Mouse (Mus musculus) thymus, postnatal 14 days (tissue): Measurements from ENCODE around the gene Gas2l1.

Source experiments
- DNase-seq: peaks from one replicate; pipeline ENCODE4 v3.0.0; 2021

Gas2l1 gene

DNA sequence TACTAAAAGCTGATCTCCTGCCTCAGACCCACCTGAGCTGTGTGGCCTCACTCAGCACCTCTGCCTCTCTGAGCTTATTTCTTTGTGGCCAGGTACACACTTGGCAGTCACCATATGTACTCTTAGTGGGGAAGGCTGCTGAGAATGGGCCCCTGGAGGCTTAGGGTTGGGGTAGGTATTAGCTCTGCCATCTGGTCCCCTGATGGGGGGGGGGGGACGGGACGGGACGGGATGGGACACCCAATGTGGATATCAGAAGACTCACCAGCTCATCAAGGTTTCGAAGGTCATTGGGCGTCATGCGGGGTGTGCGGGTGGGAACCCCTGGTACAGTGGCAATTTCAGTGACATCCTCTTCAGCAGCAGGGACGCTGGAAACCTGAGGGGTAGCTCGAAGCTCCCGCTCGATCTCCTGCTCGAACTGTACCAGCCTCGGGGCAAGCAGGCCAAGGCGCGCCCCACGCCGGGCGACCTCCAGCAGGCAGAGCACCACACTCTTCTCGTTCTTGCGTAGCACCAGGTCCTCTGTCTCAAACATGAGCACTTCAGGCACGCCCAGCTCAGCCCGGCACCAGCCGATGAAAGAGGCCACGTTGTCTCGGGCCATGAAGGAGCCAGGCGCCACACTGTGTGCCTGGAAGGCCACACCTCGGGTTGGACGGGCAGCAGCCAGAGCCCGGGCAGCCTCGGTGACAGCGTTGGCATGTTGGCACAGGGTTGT, 1.4 kb downstream of the Gas2l1 start:
- no peak for DNase-seq

DNA sequence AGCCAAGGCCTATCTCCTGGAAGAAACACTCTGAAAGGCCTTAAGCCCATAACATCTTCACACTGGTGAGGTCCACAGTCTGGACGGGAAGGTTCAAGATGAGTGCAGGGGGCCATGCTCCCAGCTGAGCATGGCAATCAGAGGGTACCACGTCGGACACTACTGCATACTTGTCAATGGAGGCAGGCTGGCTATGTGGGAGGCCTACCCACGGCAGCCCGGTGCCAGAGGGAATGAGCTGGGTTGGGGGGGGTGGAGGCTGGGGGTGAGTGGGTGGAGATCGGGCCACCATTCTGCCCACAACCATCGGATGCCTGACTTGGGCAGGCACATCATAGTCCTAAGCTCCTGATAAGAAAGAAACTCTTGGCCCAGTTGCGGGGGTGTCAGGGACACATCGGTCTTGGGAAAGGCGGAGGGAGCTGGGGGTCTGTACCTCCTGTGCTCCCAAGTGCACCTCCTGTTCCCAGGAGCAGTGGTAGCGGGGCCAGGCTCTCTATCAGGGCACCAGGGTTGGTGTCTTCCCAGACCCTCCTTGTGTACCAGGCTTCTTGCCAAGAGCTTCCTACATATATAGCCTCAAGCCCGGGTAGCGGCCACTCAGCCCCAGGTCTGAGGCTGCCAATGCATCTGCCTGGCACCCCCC, 2.1 kb downstream of the Gas2l1 start:
- DNase-seq = no peak

DNA sequence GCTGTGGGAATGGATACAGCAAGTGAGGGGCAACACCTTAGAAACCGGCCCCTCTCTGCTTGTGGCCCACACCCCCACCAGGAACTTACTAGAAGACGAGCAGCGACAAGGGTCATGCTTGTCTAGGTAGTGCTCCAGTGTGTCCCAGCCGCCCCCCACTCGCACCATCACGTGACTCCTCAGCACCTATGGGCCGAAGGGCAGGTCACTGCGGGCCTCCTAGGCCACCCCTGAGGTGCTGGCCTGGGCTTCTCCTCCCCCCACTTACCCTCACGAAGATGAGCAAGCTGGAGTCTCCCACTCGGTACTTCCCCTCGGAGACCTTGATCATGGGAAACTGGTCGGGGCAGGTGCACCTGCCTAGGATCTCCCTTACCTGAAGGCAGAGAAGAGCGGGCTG, 2.8 kb downstream of the Gas2l1 start:
- no peak for DNase-seq

DNA sequence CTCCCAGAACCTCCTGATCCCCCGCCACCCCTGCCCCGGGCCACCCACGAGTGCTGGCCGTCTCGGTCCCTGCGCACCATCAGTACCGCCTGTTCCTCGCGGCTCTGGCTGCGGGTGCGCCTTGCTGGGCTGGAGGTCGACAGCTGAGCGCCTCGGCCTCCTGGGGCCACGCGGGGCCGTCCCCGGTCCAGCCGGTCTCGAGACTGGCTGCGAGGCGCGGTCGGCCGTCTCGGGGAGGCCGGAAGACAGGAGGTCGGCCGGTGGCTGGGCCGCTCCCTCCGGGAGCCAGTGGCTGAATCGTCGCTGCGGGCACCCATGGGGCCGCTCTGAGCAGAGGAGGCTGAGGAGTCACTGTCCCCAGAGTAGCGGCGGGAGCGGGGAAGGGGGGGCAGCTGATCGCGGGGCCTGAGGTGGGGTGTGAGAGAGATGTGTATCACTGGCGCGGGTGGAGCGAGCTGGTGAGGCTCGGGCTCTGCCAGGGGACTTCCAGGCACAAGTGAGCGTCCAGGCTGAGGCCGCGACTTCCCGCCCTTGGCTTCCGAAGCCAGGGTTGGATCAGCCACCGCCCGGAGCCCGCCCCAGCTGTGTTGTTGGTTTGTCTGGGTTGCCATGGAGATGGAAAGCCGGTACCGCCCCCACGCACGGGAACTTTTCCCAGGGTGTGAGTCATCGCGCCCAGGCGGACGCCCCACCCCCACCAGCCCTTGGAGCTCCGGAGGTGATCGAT, 3.6 kb downstream of the Gas2l1 start:
- peak; percentile 53 for DNase-seq

DNA sequence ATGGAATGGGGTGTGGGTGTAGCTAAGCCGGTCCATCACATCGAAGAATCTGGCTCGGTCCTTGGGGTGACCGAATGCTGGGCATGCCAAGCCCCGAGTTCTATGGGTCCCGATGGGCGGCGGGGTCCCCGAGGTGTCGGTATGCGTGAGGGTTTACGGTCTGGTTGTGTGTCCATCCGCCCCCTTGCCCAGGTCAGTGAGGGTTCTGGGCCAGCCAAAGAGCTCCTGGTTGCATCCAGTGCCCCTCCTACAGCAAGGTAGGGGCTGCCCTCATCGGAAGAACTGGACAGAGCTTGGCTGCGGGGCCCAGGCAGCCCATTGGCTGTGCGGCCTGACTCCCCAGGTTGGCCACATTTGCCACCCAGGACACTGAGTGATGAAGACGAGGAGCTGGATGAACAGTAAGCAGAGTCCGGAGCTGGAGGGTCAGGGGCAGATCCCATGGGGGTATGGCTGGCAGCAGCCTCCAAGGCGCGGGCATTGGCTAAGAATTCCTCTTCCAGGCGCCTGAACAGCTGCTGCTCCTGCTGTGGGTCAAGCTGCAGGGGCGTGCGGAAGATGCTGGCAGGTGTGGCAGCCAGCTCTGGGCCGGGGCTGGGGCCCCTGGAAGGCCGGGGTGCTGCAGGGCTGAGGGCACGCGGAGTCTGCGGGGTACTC, 4.2 kb downstream of the Gas2l1 start:
- DNase-seq = no peak

DNA sequence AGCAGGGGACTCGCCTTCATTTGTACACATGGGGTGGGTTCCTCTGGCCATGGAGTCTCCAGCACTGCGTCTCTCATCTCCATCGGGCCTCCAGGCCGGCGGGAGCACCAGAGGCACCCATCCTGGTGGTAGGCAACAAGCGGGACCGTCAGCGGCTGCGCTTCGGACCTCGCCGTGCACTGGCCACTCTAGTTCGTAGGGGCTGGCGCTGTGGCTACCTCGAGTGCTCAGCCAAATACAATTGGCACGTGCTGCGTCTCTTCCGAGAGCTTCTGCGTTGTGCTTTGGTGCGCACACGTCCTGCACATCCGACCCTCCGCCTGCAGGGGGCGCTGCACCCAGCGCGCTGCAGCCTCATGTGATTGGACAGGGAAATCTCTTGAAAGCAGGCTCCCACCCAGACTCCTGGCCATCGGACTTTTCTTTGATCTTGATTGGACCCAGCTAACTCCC, 5.4 kb downstream of the Gas2l1 start:
- DNase-seq = peak; percentile 29

DNA sequence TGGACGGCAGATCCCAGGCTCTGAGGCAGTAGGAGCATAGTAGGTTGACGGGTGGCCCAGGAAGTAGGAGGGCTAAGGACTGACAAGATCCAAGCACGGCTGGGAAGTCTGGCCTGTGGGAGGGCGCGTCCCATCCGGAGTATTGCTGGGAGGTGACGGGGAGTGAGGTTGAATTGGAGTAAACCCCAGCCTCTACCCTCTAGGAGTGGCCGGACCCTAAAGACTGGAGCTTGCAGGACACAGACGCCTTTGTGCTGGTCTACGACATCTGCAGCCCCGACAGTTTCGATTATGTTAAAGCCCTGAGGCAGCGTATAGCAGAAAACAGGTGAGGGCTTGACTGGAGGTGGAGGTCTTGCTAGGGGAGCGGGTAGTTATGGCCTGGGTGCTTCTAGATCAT, 5.9 kb downstream of the Gas2l1 start:
- DNase-seq = no peak

DNA sequence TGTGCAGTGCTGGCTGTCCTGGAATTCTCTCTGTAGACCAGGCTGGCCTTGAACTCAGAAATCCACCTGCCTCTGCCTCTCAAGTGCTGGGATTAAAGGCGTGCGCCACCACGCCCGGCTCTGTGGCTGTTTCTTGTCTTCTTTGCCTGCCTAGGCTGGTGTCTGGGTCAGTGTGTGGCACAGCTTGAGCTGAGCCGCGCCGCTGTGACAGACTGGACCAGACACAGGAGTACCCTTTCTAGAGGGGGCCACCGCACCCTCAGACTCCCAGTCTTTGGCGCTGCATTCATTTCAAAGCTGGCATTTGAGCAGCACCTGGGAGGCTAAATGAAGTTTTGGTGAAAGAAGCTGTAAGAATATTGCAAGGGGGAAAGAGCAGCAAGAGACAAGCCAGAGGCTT, 6.3 kb downstream of the Gas2l1 start:
- no peak for DNase-seq

DNA sequence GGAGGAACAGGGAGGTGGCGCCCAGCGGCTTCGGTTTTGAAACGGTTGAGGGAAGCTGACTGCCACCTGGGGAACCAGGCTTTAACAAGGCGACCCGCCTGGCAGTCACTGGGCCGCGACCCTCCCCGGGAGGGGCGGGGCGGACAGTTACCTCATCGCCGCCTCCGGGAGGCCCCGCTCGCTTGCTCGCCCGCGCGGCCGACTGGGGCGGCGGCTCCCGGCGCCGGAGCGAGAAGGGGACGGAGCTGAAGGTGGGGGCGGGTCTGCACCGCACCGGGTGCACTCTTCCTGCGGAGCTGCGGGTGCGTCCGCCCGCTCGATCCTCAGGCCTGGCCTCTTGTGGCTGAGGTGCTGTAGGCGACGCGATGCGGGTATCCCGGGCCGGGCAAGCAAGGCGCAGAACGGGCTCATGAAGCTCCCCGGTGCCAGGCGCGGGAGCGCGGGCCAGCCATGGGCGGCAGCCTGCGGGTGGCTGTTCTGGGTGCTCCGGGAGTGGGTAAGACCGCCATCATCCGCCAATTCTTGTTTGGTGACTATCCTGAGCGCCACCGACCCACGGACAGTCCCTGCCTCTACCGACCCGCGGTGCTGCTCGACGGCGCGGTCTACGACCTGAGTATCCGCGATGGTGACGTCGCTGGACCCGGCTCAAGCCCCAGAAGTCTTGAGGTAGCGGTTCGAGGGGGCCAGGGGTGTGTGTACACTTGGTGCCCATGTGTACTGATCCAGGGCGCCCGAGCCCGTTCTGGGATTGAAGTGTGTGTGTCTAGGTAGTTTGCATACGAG, 7.1 kb downstream of the Gas2l1 start, which contains the start of gene Rasl10a:
Rasl10a (plus strand) TSS at position 273 of the 786 bp plus-strand sequence.
- DNase-seq = peak; percentile 69

DNA sequence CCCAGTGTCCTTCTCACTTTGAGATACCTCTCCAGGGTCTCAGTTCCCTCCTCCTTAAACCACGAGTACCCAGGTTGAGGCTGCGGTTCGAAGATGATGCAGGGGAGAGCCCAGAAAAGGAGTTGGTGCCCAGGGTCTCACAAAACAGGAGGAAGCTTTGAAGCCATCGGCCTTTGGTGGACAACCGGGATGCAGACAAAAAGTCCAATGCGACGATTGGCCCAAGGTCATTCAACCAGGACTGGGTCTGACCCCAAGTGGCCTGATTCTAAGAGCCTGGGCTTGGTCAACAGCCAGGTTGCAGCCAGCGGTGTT, 7.6 kb downstream of the Gas2l1 start:
- DNase-seq = no peak

DNA sequence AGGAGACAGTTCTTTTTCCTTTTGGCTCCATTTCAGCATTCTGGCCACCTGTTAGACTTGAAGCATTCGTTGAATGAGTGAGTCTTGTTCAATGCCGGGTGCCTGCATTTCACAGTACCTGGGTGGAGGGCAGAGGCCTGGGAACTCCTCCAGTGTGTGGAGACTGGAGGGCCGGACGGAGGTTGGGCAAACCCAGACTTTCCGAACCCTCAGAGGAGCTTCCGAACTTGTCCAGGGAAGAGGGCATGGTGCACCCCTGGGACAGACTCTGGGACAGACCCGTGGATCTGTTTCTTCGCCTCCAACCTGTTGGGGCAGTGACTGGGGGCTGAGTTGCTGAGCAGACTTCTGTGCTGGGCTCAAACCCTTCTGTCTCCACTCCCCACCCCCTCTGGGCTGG, 8.1 kb downstream of the Gas2l1 start:
- DNase-seq = no peak

DNA sequence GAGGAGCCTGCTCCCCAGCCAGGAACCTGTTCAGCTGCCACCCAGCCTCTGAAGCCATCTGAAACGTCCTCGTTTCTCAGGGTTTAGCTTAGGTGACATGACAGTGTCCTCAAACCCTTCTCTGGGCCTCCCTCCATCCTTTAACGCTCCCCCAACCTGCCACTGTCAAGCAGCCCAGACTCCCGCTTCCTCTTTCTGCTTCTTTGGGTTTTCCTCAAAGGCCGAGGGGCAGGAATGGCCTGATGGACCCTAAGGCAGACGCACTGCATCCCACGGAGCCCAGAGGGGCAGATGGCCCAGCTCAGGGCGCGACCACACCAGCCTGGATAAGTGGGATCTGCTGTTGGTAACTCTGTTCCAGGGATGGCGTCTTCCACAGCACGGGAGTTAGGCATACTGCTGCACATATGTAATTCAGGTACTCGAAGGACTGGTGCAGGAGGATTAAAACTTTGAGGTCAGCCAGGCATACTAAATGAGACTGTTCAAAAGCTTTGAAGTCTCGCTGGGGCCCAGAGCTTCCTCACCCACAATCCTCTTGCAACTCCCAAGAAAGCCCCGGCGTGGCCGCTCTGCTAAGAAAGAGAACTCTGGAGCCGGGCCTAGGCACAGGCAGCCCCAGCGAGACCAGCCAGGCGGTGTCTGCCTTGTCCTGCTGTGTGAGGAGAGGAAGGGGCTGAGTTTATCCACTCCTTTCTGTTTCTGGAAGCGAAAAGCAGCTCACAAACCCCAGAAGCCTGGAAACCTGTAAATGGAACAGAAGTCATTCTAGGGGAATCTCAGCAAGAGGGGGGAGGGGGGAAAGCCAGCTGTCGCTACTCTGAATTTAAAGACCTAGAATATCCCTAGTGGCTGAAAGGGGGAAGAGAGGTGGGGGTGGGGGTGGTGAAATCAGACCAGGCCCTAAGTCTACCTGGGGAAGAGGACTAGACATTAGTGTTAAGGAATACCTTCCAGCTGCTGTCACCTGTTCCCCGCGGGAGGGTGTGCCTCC, 8.9 kb downstream of the Gas2l1 start:
- no peak for DNase-seq

DNA sequence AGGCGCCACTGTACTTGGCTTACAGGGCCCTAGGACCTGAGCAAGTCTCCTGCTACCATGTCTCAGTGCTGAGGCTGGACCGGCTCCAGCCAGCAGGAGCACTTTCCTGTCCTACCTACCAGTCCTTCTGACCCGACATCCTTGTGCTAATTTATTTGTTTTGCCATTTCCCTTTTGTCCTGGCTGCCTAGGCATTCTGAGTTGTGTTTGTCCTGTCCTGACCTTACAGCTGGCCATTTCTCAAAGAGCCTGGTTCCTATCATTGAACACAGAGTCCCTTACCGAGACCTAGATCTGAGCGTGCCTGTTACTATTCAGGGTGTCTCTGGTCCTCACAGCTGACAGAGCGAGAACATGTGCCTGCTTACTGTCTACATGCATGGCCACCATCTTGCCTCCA, 10.3 kb downstream of the Gas2l1 start:
- no peak for DNase-seq

DNA sequence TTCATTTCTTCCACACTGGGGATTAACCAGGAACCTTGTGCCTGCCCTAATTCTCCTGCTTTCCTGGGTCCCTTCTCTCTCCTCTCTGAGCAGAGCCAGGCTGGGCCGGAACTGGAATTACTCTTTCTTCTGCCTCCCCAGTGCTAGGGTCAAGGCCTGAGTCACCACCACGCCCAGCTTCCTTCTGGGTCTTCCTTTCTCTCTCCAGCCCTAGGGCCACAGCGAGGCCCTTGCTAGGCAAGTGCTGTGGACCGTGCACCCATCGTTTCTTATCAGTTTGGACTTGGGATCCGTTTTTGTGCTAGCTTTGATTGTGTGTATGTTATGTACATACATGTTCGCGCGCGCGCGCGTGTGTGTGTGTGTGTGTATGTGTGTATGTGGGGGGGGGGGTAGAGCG, 11.0 kb downstream of the Gas2l1 start:
- DNase-seq = no peak

DNA sequence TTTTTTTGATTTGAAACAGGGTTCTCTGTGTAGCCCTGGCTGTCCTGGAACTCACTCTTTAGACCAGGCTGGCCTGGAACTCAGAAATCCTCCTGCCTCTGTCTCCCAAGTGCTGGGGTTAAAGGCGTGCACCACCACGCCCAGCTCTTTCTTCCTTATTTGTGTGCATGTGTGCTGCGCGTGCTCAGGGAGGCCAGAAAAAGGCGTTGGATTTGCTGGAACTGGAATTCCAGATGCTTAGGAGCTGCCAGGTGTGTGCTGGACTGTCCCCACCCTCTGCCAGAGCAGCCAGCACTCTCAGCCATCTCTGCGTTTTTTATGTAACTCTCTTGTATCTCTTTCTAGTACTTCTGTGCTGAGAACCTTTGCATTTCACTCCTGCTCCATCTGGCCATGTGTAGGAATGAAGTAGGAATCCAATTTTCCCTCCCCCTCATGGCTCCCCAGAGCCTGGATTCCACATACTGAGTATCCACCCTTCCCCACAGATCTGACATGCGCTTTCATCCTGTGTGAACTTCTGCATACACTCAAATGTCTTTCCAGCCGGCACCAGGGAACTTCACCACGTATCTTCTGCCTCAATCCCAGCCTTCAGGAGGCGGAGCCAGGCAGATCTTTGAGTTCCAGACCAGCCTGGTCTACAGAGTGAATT, 12.8 kb downstream of the Gas2l1 start:
- no peak for DNase-seq

DNA sequence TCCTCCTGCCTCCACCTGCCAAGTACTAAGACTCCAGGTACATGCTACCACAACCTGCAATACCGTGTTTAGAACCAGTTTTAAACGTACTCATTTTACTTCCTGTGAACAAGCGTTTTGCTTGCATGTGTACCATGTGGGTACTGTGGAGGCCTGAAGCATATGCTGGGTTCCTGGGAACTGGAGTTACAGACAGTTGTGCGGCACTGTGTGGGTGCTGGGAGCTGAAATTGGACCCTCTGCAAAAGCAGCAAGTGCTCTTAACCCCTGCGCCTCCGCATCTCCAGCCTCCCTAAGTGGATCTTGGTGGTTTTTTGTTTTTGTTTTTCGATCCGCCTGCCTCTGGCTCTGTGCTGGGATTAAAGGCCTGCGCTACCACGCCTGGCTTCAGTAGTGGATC, 13.5 kb downstream of the Gas2l1 start:
- no peak for DNase-seq

DNA sequence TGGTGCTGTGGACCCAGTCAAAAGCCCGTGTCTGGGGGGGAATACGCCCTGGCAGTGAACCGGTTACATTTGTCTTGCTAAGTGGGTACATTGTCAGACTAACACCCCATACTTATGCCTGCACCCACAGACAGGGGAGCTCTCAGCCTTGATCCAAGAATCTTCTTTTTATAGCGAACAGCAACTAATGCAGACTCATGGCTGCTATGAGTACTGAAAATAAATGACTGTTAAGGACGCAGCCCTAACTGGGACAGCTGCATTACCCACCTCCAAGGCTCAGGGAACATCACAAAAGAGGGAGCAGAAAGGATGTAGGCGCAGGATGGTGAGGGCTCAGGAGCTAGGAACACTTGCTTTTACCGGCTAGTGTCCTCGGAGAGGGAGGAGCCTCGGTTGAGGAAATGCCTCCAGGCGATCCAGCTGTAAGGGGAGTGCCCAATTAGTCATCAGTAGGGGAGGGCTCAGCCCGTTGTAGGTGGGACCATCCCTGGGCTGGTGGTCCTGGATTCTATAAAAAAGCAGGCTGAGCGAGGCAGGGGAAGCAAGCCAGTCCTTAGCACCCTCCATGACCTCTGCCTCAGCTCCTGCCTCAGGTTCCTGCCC, 18.7 kb downstream of the Gas2l1 start:
- DNase-seq = no peak

DNA sequence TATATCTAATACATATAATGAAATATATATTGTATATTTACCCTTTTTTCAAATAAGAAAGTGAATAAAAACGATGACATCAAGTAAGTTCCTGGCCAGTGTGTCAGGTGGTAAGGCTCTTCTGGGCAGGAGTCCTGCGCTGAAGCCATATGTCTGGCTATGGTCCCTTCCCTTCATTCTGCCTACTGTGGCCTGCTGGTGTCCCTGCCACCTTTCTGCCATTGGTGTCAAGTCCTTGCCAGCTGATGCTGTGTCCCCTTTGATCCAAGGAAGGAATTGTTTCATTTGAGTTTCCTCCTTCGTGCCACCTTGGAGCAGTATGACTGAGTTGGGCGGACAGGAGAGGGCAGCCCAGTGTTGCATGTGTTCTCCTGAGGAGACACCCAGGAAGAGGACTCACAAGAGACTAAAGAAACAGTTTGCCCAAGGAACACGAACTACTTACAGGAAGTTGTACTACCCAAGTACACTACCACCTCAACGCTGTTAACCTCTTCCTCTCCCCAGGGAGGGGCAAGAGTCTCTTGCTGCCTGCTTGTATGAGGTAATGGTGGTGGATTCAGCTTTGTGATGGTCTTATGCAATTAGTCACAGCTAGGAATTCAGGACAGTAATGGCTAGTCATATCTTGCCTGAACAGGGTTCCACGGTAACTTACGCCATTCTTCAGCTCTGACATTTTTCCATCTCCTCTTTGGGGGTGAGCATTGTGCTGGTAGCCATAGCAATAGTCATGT, 22.3 kb downstream of the Gas2l1 start:
- DNase-seq = no peak

DNA sequence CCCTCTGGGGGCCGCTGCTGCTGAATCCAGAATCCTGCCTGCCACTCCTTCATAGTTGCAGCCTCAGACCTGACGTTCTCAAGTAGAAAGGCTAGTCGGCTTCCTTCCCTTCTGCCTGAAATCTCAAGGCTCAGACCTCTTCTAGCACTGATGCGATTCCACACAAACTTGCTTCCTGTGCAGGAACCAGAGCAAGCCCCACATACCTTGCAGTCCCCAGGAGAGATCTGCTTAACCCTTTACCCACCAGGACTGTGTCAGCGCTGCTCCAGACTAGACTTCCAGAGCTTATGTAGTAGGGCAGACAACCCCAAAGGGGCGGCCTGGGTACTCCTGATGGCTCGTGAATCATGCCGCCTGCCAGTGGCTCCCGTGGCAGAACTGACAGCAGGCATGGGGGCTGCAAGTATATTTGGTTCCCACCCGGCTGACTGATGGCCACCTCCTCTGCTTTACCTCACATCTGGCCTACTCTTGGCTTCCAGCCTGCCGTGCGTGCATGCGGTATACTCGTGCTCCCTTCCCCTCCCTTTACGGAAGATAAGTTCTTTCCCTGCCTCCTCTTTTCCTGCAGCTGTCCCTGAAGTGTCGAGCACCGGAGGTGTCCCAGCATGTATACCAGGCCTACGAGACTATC, 23.9 kb downstream of the Gas2l1 start:
- DNase-seq = no peak
